Mouse (Mus musculus) spleen, postnatal 14 days (tissue): ENCODE data around the gene C3.

ENCODE experiments used
- DNase-seq, 2 experiments: peaks; one replicate each; pipeline ENCODE4 v3.0.0; 2021 to 2022; ENCODE audit warnings: low spot score in 2 of 2

The C3 gene

GRCm38 (mm10) chr17:57249186-57250181 is 21.5 kb upstream of the C3 start, which contains the start of gene Trip10:
Gene Trip10 (plus strand): TSS chr17:57249455.
- peak; percentile 95 for DNase-seq

GRCm38 (mm10) chr17:57248771-57249170 is 20.8 kb upstream of the C3 start:
- DNase-seq, result no peak

GRCm38 (mm10) chr17:57248201-57248699 is 20.3 kb upstream of the C3 start, which contains the start of gene Gpr108:
Gene Gpr108 (minus strand): TSS chr17:57248446.
- DNase-seq, result peak; percentile 70 to 74

- DNase-seq, result peak; percentile 71 to 75
Observed at GRCm38 (mm10) chr17:57247393-57248200, 19.7 kb upstream of the C3 start.

- no peak for DNase-seq
Observed at GRCm38 (mm10) chr17:57246663-57247392, 18.9 kb upstream of the C3 start.

- DNase-seq, result no peak
Observed at GRCm38 (mm10) chr17:57245311-57245929, 17.5 kb upstream of the C3 start.

- no peak for DNase-seq
Observed at GRCm38 (mm10) chr17:57243650-57244370, 15.9 kb upstream of the C3 start.

GRCm38 (mm10) chr17:57237181-57237580 is 9.2 kb upstream of the C3 start:
- DNase-seq, result no peak

- DNase-seq, result no peak
Observed at GRCm38 (mm10) chr17:57235803-57236202, 7.9 kb upstream of the C3 start.

- DNase-seq, result no peak
Observed at GRCm38 (mm10) chr17:57234254-57234928, 6.5 kb upstream of the C3 start.

GRCm38 (mm10) chr17:57233038-57233437 is 5.1 kb upstream of the C3 start:
- no peak for DNase-seq

GRCm38 (mm10) chr17:57232200-57232599 is 4.3 kb upstream of the C3 start:
- no peak for DNase-seq

GRCm38 (mm10) chr17:57231321-57231771 is 3.4 kb upstream of the C3 start:
- no peak for DNase-seq

GRCm38 (mm10) chr17:57230728-57231125 is 2.8 kb upstream of the C3 start:
- no peak for DNase-seq

- no peak for DNase-seq
Observed at GRCm38 (mm10) chr17:57229851-57230727, 2.2 kb upstream of the C3 start.

GRCm38 (mm10) chr17:57228873-57229272 is 937 bp upstream of the C3 start:
- no peak for DNase-seq

- DNase-seq, result no peak
Observed at GRCm38 (mm10) chr17:57227468-57227867, 468 bp downstream of the C3 start.

- no peak for DNase-seq
Observed at GRCm38 (mm10) chr17:57223313-57223712, 4.6 kb downstream of the C3 start.

GRCm38 (mm10) chr17:57221911-57222310 is 6.0 kb downstream of the C3 start:
- DNase-seq, result no peak
